8 mouse cellular contexts compared by ENCODE assay signal in genomic region chr17:34117421-34118112, GRCm38 (mm10). TPM values are rescaled to one million over a fixed set of nuclear protein-coding genes. Genes with fewer than 3 reads are reported as not detected.
DNase-seq lines count a peak whose midpoint lies in the region; ATAC-seq and TF ChIP-seq lines count a peak whose summit lies in the region.

No protein-coding gene starts in this region.

- peaks cover 3% of the 10 kb centered on the region; the same call in 1 of the 2 replicates for H3K4me1 ChIP-seq in lung, adult 2 months (ENCODE audit: control insufficient read depth, insufficient read depth, low read length)
- peaks cover 11% of the 10 kb centered on the region for H3K4me1 ChIP-seq in hindbrain, embryonic 16.5 days (ENCODE audit: control insufficient read depth, insufficient read depth, low read depth, low read length)
- H3K4me1 ChIP-seq in neural tube, embryonic 13.5 days (replicated peaks), result peaks cover 38% of the 10 kb centered on the region

- TF ChIP-seq CTCF in lung, adult 2 months (IDR thresholded peaks at IDR 0.05; ENCODE audit: insufficient read depth, low read length), result no peak

- WGBS in lung, adult 2 months, result 0% methylated on average over 5 of the region's 5 CpGs
- WGBS in hindbrain, embryonic 16.5 days, result 0% methylated on average over 5 of the region's 5 CpGs
- WGBS in neural tube, embryonic 13.5 days, result 0% methylated on average over 5 of the region's 5 CpGs

- H3K4me3 ChIP-seq in lung, adult 2 months (replicated peaks; ENCODE audit: extremely low read depth, low read depth, low read length), result peak overlapping the region; percentile 72
- H3K4me3 ChIP-seq in hindbrain, embryonic 16.5 days (ENCODE audit: low read length), result peak overlapping the region; percentile 86
- H3K4me3 ChIP-seq in neural tube, embryonic 13.5 days, result peak overlapping the region; percentile 82

- peak overlapping the region; percentile 84 for H3K9ac ChIP-seq in hindbrain, embryonic 16.5 days (ENCODE audit: low read depth, low read length)
- H3K9ac ChIP-seq in neural tube, embryonic 13.5 days, result peak overlapping the region; percentile 90

- no peak for ATAC-seq in hindbrain, embryonic 16.5 days
- ATAC-seq in neural tube, embryonic 13.5 days (ENCODE audit: low read depth), result no peak
- no peak for ATAC-seq in megakaryocyte progenitor cell, adult 5-6 weeks (replicated peaks; ENCODE audit: poor library complexity)
- ATAC-seq in inflammation-experienced regulatory T-cells, adult 6 months, result no peak

- H3K27me3 ChIP-seq in hindbrain, embryonic 16.5 days (replicated peaks; ENCODE audit: control insufficient read depth, insufficient read depth, low read length), result no peaks in the 10 kb centered on the region
- H3K27me3 ChIP-seq in neural tube, embryonic 13.5 days, result no peaks in the 10 kb centered on the region

- H3K9me3 ChIP-seq in hindbrain, embryonic 16.5 days (ENCODE audit: control insufficient read depth, low read length), result no peaks in the 10 kb centered on the region
- H3K9me3 ChIP-seq in neural tube, embryonic 13.5 days, result no peaks in the 10 kb centered on the region

- peak overlapping the region; percentile 84 for H3K4me2 ChIP-seq in hindbrain, embryonic 16.5 days (ENCODE audit: low read length)
- peak overlapping the region; percentile 100 for H3K4me2 ChIP-seq in neural tube, embryonic 13.5 days

- no peak overlapping the region; the same call in 1 of the 2 replicates for H3K27ac ChIP-seq in hindbrain, embryonic 16.5 days (ENCODE audit: low read depth, low read length)
- peak overlapping the region; percentile 100 for H3K27ac ChIP-seq in neural tube, embryonic 13.5 days (replicated peaks)

- H3K36me3 ChIP-seq in hindbrain, embryonic 16.5 days (ENCODE audit: control insufficient read depth, insufficient read depth, low read length), result peaks cover 38% of the 10 kb centered on the region
- peaks cover 60% of the 10 kb centered on the region for H3K36me3 ChIP-seq in neural tube, embryonic 13.5 days

- TF ChIP-seq POLR2A in lung, adult 2 months (IDR thresholded peaks at IDR 0.05; ENCODE audit: borderline replicate concordance, extremely low read depth, low read depth, low read length), result no peak

- no peak for DNase-seq in lung, adult 2 months
- no peak for DNase-seq in lung, postnatal 25 days (ENCODE audit: low spot score)
- DNase-seq in brain, adult 2 months (ENCODE audit: low read depth, low spot score), result peak; percentile 49
- DNase-seq in adrenal gland, postnatal 4 days (ENCODE audit: low spot score in 2 of 2), result no peak

RNA-seq across cellular contexts. Expression of gene H2-DMa, which starts 1.8 kb away (rescaled TPM):
- 109 and 118 TPM in 2 replicates for polyA plus RNA-seq in lung, adult 2 months (2012; rRNA removed)
- 20.5 and 20.9 TPM in 2 replicates for polyA plus RNA-seq in hindbrain, embryonic 16.5 days (2015; fragmentation: Nextera tagmentation; extraction: Ambion mirVana)
- polyA plus RNA-seq in neural tube, embryonic 13.5 days (2015; fragmentation: Nextera tagmentation; extraction: Ambion mirVana), result 16.0 and 17.7 TPM in 2 replicates
- 72.0 and 74.5 TPM in 2 replicates for total RNA-seq in megakaryocyte progenitor cell, adult 5-6 weeks (2015)
- total RNA-seq in megakaryocyte progenitor cell, adult 5-6 weeks (2017), result 56.5 and 61.1 TPM in 2 replicates
- polyA plus RNA-seq in inflammation-experienced regulatory T-cells, adult 6 months (2017; shearing (Covaris generic)), result 100 to 1,000 TPM in 2 of 3 experiments, 10 to 100 TPM in 1; 75.8 to 241 (median 198) TPM
- total RNA-seq in adrenal gland, postnatal 4 days (2021), result 10 to 100 TPM; 11.2 to 11.7 TPM

RNA-seq across cellular contexts. Expression of gene Brd2, which starts 4.9 kb away (rescaled TPM):
- polyA plus RNA-seq in lung, adult 2 months (2012; rRNA removed), result 101 and 140 TPM in 2 replicates
- polyA plus RNA-seq in hindbrain, embryonic 16.5 days (2015; fragmentation: Nextera tagmentation; extraction: Ambion mirVana), result 98.5 and 123 TPM in 2 replicates
- 137 and 167 TPM in 2 replicates for polyA plus RNA-seq in neural tube, embryonic 13.5 days (2015; fragmentation: Nextera tagmentation; extraction: Ambion mirVana)
- total RNA-seq in megakaryocyte progenitor cell, adult 5-6 weeks (2015), result 269 and 306 TPM in 2 replicates
- 260 and 284 TPM in 2 replicates for total RNA-seq in megakaryocyte progenitor cell, adult 5-6 weeks (2017)
- 100 to 1,000 TPM; 115 to 154 (median 144) TPM for polyA plus RNA-seq in inflammation-experienced regulatory T-cells, adult 6 months (2017; shearing (Covaris generic))
- 100 to 1,000 TPM; 225 to 226 TPM for total RNA-seq in adrenal gland, postnatal 4 days (2021)

RNA-seq across cellular contexts. Expression of gene H2-Oa, which starts 25.4 kb away (rescaled TPM):
- 14.1 and 19.8 TPM in 2 replicates for polyA plus RNA-seq in lung, adult 2 months (2012; rRNA removed)
- polyA plus RNA-seq in hindbrain, embryonic 16.5 days (2015; fragmentation: Nextera tagmentation; extraction: Ambion mirVana), result 0.14 TPM in 1 of 2 replicates, not detected in the other
- 0.24 and 0.41 TPM in 2 replicates for polyA plus RNA-seq in neural tube, embryonic 13.5 days (2015; fragmentation: Nextera tagmentation; extraction: Ambion mirVana)
- total RNA-seq in megakaryocyte progenitor cell, adult 5-6 weeks (2015), result 7.7 and 9.6 TPM in 2 replicates
- 2.7 TPM in 2 replicates for total RNA-seq in megakaryocyte progenitor cell, adult 5-6 weeks (2017)
- 10 to 100 TPM; 14.3 to 81.2 (median 53.9) TPM for polyA plus RNA-seq in inflammation-experienced regulatory T-cells, adult 6 months (2017; shearing (Covaris generic))
- total RNA-seq in adrenal gland, postnatal 4 days (2021), result under 1 TPM in 1 of 2 experiments, not detected in 1; 0.31 TPM

RNA-seq across cellular contexts. Expression of gene H2-DMb2, which starts 25.5 kb away (rescaled TPM):
- polyA plus RNA-seq in lung, adult 2 months (2012; rRNA removed), result 33.3 and 38.9 TPM in 2 replicates
- polyA plus RNA-seq in hindbrain, embryonic 16.5 days (2015; fragmentation: Nextera tagmentation; extraction: Ambion mirVana), result 0.25 and 0.28 TPM in 2 replicates
- polyA plus RNA-seq in neural tube, embryonic 13.5 days (2015; fragmentation: Nextera tagmentation; extraction: Ambion mirVana), result not detected in 2 replicates
- 3.9 and 5.8 TPM in 2 replicates for total RNA-seq in megakaryocyte progenitor cell, adult 5-6 weeks (2015)
- total RNA-seq in megakaryocyte progenitor cell, adult 5-6 weeks (2017), result 6.7 and 8.5 TPM in 2 replicates
- polyA plus RNA-seq in inflammation-experienced regulatory T-cells, adult 6 months (2017; shearing (Covaris generic)), result 10 to 100 TPM in 2 of 3 experiments, 1 to 10 TPM in 1; 9.2 to 14.4 (median 11.3) TPM
- total RNA-seq in adrenal gland, postnatal 4 days (2021), result 1 to 10 TPM; 1.2 to 3.0 TPM

RNA-seq across cellular contexts. Expression of gene H2-DMb1, which starts 35.3 kb away (rescaled TPM):
- polyA plus RNA-seq in lung, adult 2 months (2012; rRNA removed), result 146 and 187 TPM in 2 replicates
- polyA plus RNA-seq in hindbrain, embryonic 16.5 days (2015; fragmentation: Nextera tagmentation; extraction: Ambion mirVana), result 0.68 and 1.5 TPM in 2 replicates
- polyA plus RNA-seq in neural tube, embryonic 13.5 days (2015; fragmentation: Nextera tagmentation; extraction: Ambion mirVana), result not detected in 2 replicates
- 36.2 and 39.4 TPM in 2 replicates for total RNA-seq in megakaryocyte progenitor cell, adult 5-6 weeks (2015)
- total RNA-seq in megakaryocyte progenitor cell, adult 5-6 weeks (2017), result 47.0 and 60.3 TPM in 2 replicates
- polyA plus RNA-seq in inflammation-experienced regulatory T-cells, adult 6 months (2017; shearing (Covaris generic)), result 1 to 10 TPM; 2.3 to 5.0 (median 4.5) TPM
- total RNA-seq in adrenal gland, postnatal 4 days (2021), result 1 to 10 TPM; 1.9 to 3.8 TPM

Comparison
In these comparisons a context has a peak if more than half of its experiments do, and no peak if none do; other contexts are left out.
1. RNA of gene H2-Oa, which starts 25.4 kb away (polyA plus RNA-seq): 14.3 to 81.2 TPM in inflammation-experienced regulatory T-cells, adult 6 months and 14.1 to 19.8 TPM in lung, adult 2 months; 0.24 to 0.41 TPM in neural tube, embryonic 13.5 days and 0.14 TPM in hindbrain, embryonic 16.5 days; every median in the first group is over 10 times any median in the second.
2. Peak in every context shown above with its lines, with median percentiles within 50 percentile points of each other: H3K4me3 ChIP-seq.